Mouse (Mus musculus): ENCODE measurements at regions not wholly inside any gene's neighbourhood (a gene's known extent, or its start where the extent isn't known, plus 50 kb on each side); places are given as distances from the start of the nearest gene placed in this dataset.

GRCm38 (mm10) chr14:98703289-98703688 lies 290.8 kb downstream of the Rpl36a-ps1 start:
- no peak overlapping the region for H3K27ac ChIP-seq (ENCODE audit: low read depth, low read length)
- no peaks in the 10 kb centered on the region for H3K27me3 ChIP-seq (ENCODE audit: control insufficient read depth, insufficient read depth, low read length)
- no peaks in the 10 kb centered on the region for H3K36me3 ChIP-seq (ENCODE audit: control insufficient read depth, insufficient read depth, low read length)
- H3K4me3 ChIP-seq (ENCODE audit: low read depth, low read length): no peak overlapping the region
- ATAC-seq (replicated peaks; ENCODE audit: low FRiP score) (no peak), DNase-seq (ENCODE audit: low spot score) (no peak)
- no peaks in the 10 kb centered on the region for H3K4me1 ChIP-seq (replicated peaks; ENCODE audit: control insufficient read depth, insufficient read depth, low read length)
- no peaks in the 10 kb centered on the region for H3K9me3 ChIP-seq (ENCODE audit: control insufficient read depth, low read length)
- H3K9ac ChIP-seq (ENCODE audit: low read length): no peak overlapping the region
- WGBS: 85% methylated on average over 6 of the region's 6 CpGs
- H3K4me2 ChIP-seq (ENCODE audit: low read depth, low read length, severe bottlenecking): no peak overlapping the region

DNA sequence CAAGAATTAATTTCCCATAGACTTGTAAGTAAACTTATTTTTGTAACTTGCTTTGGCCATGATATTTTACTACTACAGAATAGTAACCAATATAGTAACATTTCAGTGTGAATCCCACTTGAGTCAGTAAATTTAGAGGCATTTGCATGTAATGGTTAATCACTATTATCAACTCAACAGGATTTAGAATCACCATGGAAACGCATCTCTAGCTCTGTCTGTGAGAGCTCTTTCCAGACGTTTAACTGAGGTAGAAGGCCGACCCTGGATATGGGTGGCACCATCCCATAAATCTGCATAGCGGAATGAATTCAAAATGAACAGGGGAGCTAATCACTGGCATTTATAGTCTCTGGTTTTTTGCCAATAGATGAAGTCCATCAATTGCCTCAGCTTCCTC lies 337.6 kb downstream of the Rpl36a-ps1 start:
- Histone ChIP-seq H3K4me2 (ENCODE audit: low read depth, low read length, severe bottlenecking) (no peak overlapping the region), H3K9me3 (ENCODE audit: control insufficient read depth, low read length) (no peaks in the 10 kb centered on the region), H3K4me3 (ENCODE audit: low read depth, low read length) (no peak overlapping the region), H3K36me3 (ENCODE audit: control insufficient read depth, insufficient read depth, low read length) (no peaks in the 10 kb centered on the region), H3K4me1 (replicated peaks; ENCODE audit: control insufficient read depth, insufficient read depth, low read length) (no peaks in the 10 kb centered on the region), H3K27me3 (ENCODE audit: control insufficient read depth, insufficient read depth, low read length) (no peaks in the 10 kb centered on the region), H3K27ac (ENCODE audit: low read depth, low read length) (no peak overlapping the region), H3K9ac (ENCODE audit: low read length) (no peak overlapping the region)
- no peak for DNase-seq (ENCODE audit: low spot score)
- 76% methylated on average over 4 of the region's 4 CpGs for WGBS
- no peak for ATAC-seq (replicated peaks; ENCODE audit: low FRiP score)

DNA sequence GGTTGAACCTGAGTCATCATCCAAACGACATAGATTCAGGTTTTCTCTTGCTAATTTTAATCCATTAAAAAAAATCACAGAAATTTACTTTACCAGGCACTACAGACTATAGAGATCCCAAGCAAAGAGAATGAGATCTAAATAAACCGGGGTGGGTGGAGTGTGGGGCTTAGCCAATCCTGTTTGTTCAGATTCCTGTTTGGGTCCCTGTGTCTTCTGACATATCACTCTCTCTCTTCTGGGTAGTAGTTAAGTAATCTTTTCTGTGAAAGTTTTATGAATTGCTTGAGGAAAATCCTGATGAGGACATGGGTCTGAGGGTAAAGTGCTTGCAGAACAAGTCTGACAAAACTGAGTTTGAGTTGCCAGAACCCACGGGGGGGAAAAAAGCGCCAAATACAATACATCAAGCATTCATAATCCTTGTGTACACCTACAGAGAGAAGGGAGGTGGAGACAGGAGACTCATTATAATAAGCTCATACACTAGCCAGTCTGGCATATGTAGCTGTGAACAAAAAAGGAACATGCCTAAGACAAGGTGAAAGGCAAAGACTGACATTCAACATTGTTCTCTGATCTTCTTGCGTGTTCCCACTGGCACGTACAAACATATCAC lies 339.8 kb downstream of the Rpl36a-ps1 start:
- WGBS: 80% methylated on average over 6 of the region's 6 CpGs

GRCm38 (mm10) chr14:98651221-98651620 lies 342.9 kb downstream of the Rpl36a-ps1 start:
- no peak for ATAC-seq (replicated peaks; ENCODE audit: low FRiP score)
- Histone ChIP-seq H3K4me2 (ENCODE audit: low read depth, low read length, severe bottlenecking) (no peak overlapping the region), H3K27me3 (ENCODE audit: control insufficient read depth, insufficient read depth, low read length) (no peaks in the 10 kb centered on the region), H3K4me1 (replicated peaks; ENCODE audit: control insufficient read depth, insufficient read depth, low read length) (no peaks in the 10 kb centered on the region), H3K27ac (ENCODE audit: low read depth, low read length) (no peak overlapping the region), H3K9ac (ENCODE audit: low read length) (no peak overlapping the region), H3K36me3 (ENCODE audit: control insufficient read depth, insufficient read depth, low read length) (no peaks in the 10 kb centered on the region), H3K4me3 (ENCODE audit: low read depth, low read length) (no peak overlapping the region), H3K9me3 (ENCODE audit: control insufficient read depth, low read length) (no peaks in the 10 kb centered on the region)
- WGBS: 87% methylated on average over 6 of the region's 6 CpGs
- DNase-seq (ENCODE audit: low spot score): no peak

More for the DNA sequence above, 339.8 kb downstream of the Rpl36a-ps1 start:
- DNase-seq (ENCODE audit: low spot score) (no peak), ATAC-seq (replicated peaks; ENCODE audit: low FRiP score) (no peak)
- no peak overlapping the region for H3K4me2 ChIP-seq (ENCODE audit: low read depth, low read length, severe bottlenecking)
- H3K27me3 ChIP-seq (ENCODE audit: control insufficient read depth, insufficient read depth, low read length): no peaks in the 10 kb centered on the region
- no peaks in the 10 kb centered on the region for H3K4me1 ChIP-seq (replicated peaks; ENCODE audit: control insufficient read depth, insufficient read depth, low read length)
- no peaks in the 10 kb centered on the region for H3K36me3 ChIP-seq (ENCODE audit: control insufficient read depth, insufficient read depth, low read length)
- no peak overlapping the region for H3K9ac ChIP-seq (ENCODE audit: low read length)
- no peak overlapping the region for H3K27ac ChIP-seq (ENCODE audit: low read depth, low read length)
- H3K9me3 ChIP-seq (ENCODE audit: control insufficient read depth, low read length): no peaks in the 10 kb centered on the region
- no peak overlapping the region for H3K4me3 ChIP-seq (ENCODE audit: low read depth, low read length)

- H3K9ac ChIP-seq (ENCODE audit: low read length): no peak overlapping the region
- no peak overlapping the region for H3K4me3 ChIP-seq (ENCODE audit: low read depth, low read length)
- H3K36me3 ChIP-seq (ENCODE audit: control insufficient read depth, insufficient read depth, low read length): no peaks in the 10 kb centered on the region
- H3K27ac ChIP-seq (ENCODE audit: low read depth, low read length): no peak overlapping the region
- no peaks in the 10 kb centered on the region for H3K4me1 ChIP-seq (replicated peaks; ENCODE audit: control insufficient read depth, insufficient read depth, low read length)
- no peak for DNase-seq (ENCODE audit: low spot score)
- no peak overlapping the region for H3K4me2 ChIP-seq (ENCODE audit: low read depth, low read length, severe bottlenecking)
- H3K27me3 ChIP-seq (ENCODE audit: control insufficient read depth, insufficient read depth, low read length): no peaks in the 10 kb centered on the region
- H3K9me3 ChIP-seq (ENCODE audit: control insufficient read depth, low read length): no peaks in the 10 kb centered on the region
- 82% methylated on average over 4 of the region's 4 CpGs for WGBS
- ATAC-seq (replicated peaks; ENCODE audit: low FRiP score): no peak; the same call in 1 of the 2 replicates
Observed at GRCm38 (mm10) chr14:98650520-98650919, 343.6 kb downstream of the Rpl36a-ps1 start.

DNA sequence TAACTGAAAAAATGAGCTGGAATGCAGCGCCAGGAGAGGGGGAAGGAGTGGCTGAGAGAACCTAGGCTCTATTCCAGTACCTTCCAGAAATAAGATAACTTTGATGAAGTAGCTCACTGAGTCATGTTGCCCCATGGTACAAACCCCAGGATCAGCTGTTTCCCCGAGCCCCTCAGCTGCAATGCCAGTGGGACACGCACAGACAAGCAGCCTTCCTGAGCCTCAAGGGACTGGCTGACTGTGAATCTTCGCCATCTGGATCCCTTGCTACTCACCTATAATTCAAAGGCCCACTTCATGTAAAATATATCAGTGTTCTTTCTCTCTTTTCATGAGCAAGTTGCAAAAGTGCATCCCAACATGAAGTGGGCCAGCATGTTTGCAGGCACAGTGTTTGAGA lies 346.5 kb downstream of the Rpl36a-ps1 start:
- H3K4me1 ChIP-seq (replicated peaks; ENCODE audit: control insufficient read depth, insufficient read depth, low read length): no peaks in the 10 kb centered on the region
- DNase-seq (ENCODE audit: low spot score) (no peak), ATAC-seq (replicated peaks; ENCODE audit: low FRiP score) (no peak)
- H3K9me3 ChIP-seq (ENCODE audit: control insufficient read depth, low read length): no peaks in the 10 kb centered on the region
- H3K27ac ChIP-seq (ENCODE audit: low read depth, low read length): no peak overlapping the region
- H3K27me3 ChIP-seq (ENCODE audit: control insufficient read depth, insufficient read depth, low read length): no peaks in the 10 kb centered on the region
- no peak overlapping the region for H3K4me2 ChIP-seq (ENCODE audit: low read depth, low read length, severe bottlenecking)
- H3K4me3 ChIP-seq (ENCODE audit: low read depth, low read length): no peak overlapping the region
- no peaks in the 10 kb centered on the region for H3K36me3 ChIP-seq (ENCODE audit: control insufficient read depth, insufficient read depth, low read length)
- WGBS: 88% methylated on average over 4 of the region's 4 CpGs
- no peak overlapping the region for H3K9ac ChIP-seq (ENCODE audit: low read length)

DNA sequence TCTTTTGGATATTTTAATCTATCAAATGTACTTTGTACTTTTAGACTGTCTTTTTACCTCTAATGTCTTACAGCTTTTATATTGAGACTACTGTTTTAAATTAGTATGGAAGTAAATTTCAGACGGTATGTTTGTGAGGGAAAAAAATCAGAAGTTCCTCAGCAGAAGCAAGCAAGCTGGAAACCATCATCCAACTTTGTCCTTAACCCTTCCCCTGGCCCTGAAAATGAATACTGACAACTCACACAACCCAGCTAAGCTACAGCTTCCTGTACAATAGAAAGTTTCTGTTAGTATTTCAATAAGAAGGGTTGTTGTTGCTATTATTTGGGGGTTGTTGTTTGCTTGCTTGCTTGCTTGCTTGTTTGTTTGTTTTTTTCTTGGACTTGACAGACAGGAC lies 350.4 kb downstream of the Rpl36a-ps1 start:
- DNase-seq (ENCODE audit: low spot score): no peak
- Histone ChIP-seq H3K36me3 (ENCODE audit: control insufficient read depth, insufficient read depth, low read length) (no peaks in the 10 kb centered on the region), H3K27me3 (ENCODE audit: control insufficient read depth, insufficient read depth, low read length) (no peaks in the 10 kb centered on the region), H3K9me3 (ENCODE audit: control insufficient read depth, low read length) (no peaks in the 10 kb centered on the region), H3K4me1 (replicated peaks; ENCODE audit: control insufficient read depth, insufficient read depth, low read length) (no peaks in the 10 kb centered on the region), H3K4me2 (ENCODE audit: low read depth, low read length, severe bottlenecking) (no peak overlapping the region), H3K9ac (ENCODE audit: low read length) (no peak overlapping the region), H3K4me3 (ENCODE audit: low read depth, low read length) (no peak overlapping the region), H3K27ac (ENCODE audit: low read depth, low read length) (no peak overlapping the region)
- WGBS: 71% methylated on average over 1 of the region's 1 CpGs
- no peak for ATAC-seq (replicated peaks; ENCODE audit: low FRiP score)

DNA sequence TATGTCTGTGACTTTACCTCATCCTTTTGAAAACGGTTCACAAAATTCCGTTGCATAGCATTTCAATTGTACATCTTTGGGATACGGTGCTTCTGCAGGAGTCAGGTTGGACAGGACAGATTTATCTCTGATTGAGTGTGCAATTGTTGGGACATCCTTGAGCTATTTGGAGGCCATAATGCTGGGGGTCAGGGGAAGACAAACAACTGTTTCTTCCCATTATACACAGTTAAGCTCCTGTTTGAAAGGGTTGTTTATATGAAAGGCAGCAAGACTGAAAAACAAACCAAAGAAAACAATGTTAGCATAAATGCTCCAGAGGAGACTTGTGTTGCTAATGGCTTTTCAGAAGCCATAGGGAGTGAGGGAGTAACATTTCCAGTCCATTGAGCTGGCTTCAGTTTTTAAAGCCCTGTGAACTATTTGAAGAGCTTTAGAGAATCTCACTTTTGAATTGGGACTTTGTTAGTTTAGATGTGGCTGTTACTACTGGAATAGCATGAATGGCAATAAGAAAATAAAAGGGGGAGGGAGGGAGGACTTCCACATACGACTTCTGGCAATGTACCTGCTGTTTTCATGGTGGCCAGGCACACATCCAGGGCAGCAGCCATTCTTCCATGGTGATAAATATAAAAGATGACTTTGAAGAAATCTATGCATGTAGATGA lies 351.3 kb downstream of the Rpl36a-ps1 start:
- WGBS: 60% methylated on average over 4 of the region's 4 CpGs
- H3K9ac ChIP-seq (ENCODE audit: low read length): no peak overlapping the region
- no peak overlapping the region for H3K4me3 ChIP-seq (ENCODE audit: low read depth, low read length)
- H3K27me3 ChIP-seq (ENCODE audit: control insufficient read depth, insufficient read depth, low read length): no peaks in the 10 kb centered on the region
- ATAC-seq (replicated peaks; ENCODE audit: low FRiP score) (no peak), DNase-seq (ENCODE audit: low spot score) (no peak)
- no peaks in the 10 kb centered on the region for H3K4me1 ChIP-seq (replicated peaks; ENCODE audit: control insufficient read depth, insufficient read depth, low read length)
- no peaks in the 10 kb centered on the region for H3K9me3 ChIP-seq (ENCODE audit: control insufficient read depth, low read length)
- H3K4me2 ChIP-seq (ENCODE audit: low read depth, low read length, severe bottlenecking): no peak overlapping the region
- H3K36me3 ChIP-seq (ENCODE audit: control insufficient read depth, insufficient read depth, low read length): no peaks in the 10 kb centered on the region
- no peak overlapping the region for H3K27ac ChIP-seq (ENCODE audit: low read depth, low read length)

DNA sequence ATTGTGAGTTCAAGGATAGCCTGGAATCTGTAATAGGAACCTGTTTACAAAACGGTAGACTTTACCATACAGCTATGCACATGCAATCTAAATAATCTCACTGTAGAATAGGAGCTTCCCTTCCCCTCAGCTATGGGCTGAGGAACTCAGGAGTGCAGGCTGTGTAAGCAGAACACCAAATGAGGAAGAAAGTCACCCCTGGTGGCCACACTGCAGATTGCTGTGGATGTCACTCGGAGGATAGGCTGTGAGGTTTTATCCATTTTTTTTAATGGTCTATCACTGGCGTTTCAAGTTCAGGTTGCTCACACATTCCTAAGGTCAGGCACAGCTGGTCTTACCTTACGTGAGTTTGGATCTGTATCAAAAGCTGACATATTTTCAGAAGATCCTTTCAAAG lies 365.1 kb downstream of the Rpl36a-ps1 start:
- H3K27me3 ChIP-seq (ENCODE audit: control insufficient read depth, insufficient read depth, low read length): no peaks in the 10 kb centered on the region
- no peak overlapping the region for H3K4me2 ChIP-seq (ENCODE audit: low read depth, low read length, severe bottlenecking)
- 79% methylated on average over 4 of the region's 4 CpGs for WGBS

More for the DNA sequence above, 365.1 kb downstream of the Rpl36a-ps1 start:
- no peak overlapping the region for H3K9ac ChIP-seq (ENCODE audit: low read length)
- no peak for DNase-seq (ENCODE audit: low spot score)
- H3K4me1 ChIP-seq (replicated peaks; ENCODE audit: control insufficient read depth, insufficient read depth, low read length): no peaks in the 10 kb centered on the region
- no peak overlapping the region for H3K27ac ChIP-seq (ENCODE audit: low read depth, low read length)
- ATAC-seq (replicated peaks; ENCODE audit: low FRiP score): 0 out of 2 replicates have a peak, but pooled peaks have one; percentile 51
- H3K9me3 ChIP-seq (ENCODE audit: control insufficient read depth, low read length): no peaks in the 10 kb centered on the region
- no peak overlapping the region for H3K4me3 ChIP-seq (ENCODE audit: low read depth, low read length)
- no peaks in the 10 kb centered on the region for H3K36me3 ChIP-seq (ENCODE audit: control insufficient read depth, insufficient read depth, low read length)

Data from forebrain, embryonic 11.5 days (tissue).